Mouse (Mus musculus): ENCODE results near the gene Gm28998.
"Not testable (repeated sequence)": the region's sequence is repeated elsewhere in the genome, so short reads cannot be mapped to it uniquely, and the experiment has no call there.

Gene Gm28998

DNA sequence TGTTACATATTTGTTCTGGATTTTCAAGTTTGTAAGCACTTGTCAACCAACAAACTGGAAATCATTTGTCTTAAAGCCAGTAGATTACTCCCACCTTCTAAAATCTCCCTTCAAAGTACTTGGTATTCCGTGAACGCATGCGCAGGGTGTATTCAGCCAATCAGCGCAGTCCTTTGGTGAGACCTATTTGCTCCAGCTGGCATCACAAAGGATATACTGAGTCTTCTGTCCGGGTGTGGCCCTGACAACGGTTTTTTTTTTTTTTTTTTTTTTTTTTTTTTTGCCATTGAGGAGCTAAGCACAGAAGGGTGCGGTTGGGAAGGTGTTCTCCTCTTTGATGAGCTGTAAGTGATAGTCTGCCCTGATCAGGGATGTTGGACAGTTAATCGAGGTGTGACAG lies at the start of gene Gm28998:
Gm28998 (plus strand) TSS at position 301 of the 400 bp plus-strand sequence.
- DNase-seq (ENCODE audit: low spot score in 2 of 2): not testable (repeated sequence)

Measured in right cerebral cortex, adult 2 months (tissue).